Mouse (Mus musculus) CH12.LX (cell line): ENCODE measurements at regions not wholly inside any gene's neighbourhood (a gene's known extent, or its start where the extent isn't known, plus 50 kb on each side); places are given as distances from the start of the nearest gene placed in this dataset.

Experiments used
- DNase-seq: peaks from one replicate; pipeline ENCODE4 v3.0.0-alpha.2; 2013; ENCODE audit errors: extremely low read depth
- H3K27ac ChIP-seq: 2 replicates; pipeline ENCODE4 v1.5.1; 2012; ENCODE audit warnings: low read depth, mild to moderate bottlenecking, control low read depth, moderate library complexity; ENCODE audit not compliant: insufficient read depth
- H3K27me3 ChIP-seq: replicated peaks from 2 replicates; pipeline ENCODE3; 2012; ENCODE audit warnings: inconsistent platforms
- H3K36me3 ChIP-seq, 2 experiments: replicated peaks in 1 of 2; 2 replicates each; pipeline versions ENCODE3 to v1.6.1; 2012; ENCODE audit warnings: inconsistent platforms in 1 of 2, low read length in 1 of 2, mild to moderate bottlenecking in 1 of 2, mixed read lengths in 1 of 2, moderate library complexity in 1 of 2; ENCODE audit not compliant: control insufficient read depth in 1 of 2, insufficient read depth in 1 of 2
- H3K4me1 ChIP-seq, 2 experiments: 2 replicates each; pipeline ENCODE4 v1.6.1; 2012; ENCODE audit warnings: inconsistent platforms in 1 of 2, moderate library complexity in 1 of 2; ENCODE audit not compliant: insufficient read depth in 2 of 2, control insufficient read depth in 1 of 2
- H3K4me2 ChIP-seq: 2 replicates; pipeline ENCODE4 v1.6.1; 2012; ENCODE audit warnings: low read depth, mild to moderate bottlenecking, control low read depth; ENCODE audit not compliant: poor library complexity, insufficient read depth, severe bottlenecking
- H3K4me3 ChIP-seq, 3 experiments: fragments of 150-350 bp in 1 of 3; sonication (generic) in 1 of 3; replicated peaks in 1 of 3; 2 replicates each; pipeline versions ENCODE3 to v1.5.1; 2011 to 2012; ENCODE audit warnings: low read depth in 2 of 3, low read length in 2 of 3, mild to moderate bottlenecking in 2 of 3, moderate library complexity in 2 of 3, control low read depth in 1 of 3, improper control_type of control experiment in 1 of 3, inconsistent platforms in 1 of 3, mixed read lengths in 1 of 3; ENCODE audit not compliant: poor library complexity in 1 of 3
- H3K79me2 ChIP-seq: replicated peaks from 2 replicates; pipeline ENCODE4 v1.6.1; 2012; ENCODE audit warnings: mild to moderate bottlenecking, moderate library complexity; ENCODE audit not compliant: control insufficient read depth, poor library complexity, insufficient read depth, severe bottlenecking; ENCODE audit errors: extremely low read depth
- H3K9ac ChIP-seq: 2 replicates; pipeline ENCODE4 v1.6.1; 2012; ENCODE audit warnings: low read depth, mild to moderate bottlenecking, control low read depth, moderate library complexity; ENCODE audit not compliant: insufficient read depth
- H3K9me3 ChIP-seq: replicated peaks from 2 replicates; pipeline ENCODE3; 2012; ENCODE audit warnings: low read length, inconsistent platforms, mixed read lengths
- BHLHE40 ChIP-seq: IDR thresholded peaks from 2 replicates; pipeline ENCODE4 v1.6.1; 2011; ENCODE audit warnings: mild to moderate bottlenecking, low read depth, low read length, improper control_type of control experiment
- CHD1 ChIP-seq: IDR thresholded peaks from 2 replicates; pipeline ENCODE4 v1.6.1; 2012; ENCODE audit warnings: low read depth, low read length, improper control_type of control experiment, inconsistent platforms
- CHD2 ChIP-seq: IDR thresholded peaks from 2 replicates; pipeline ENCODE4 v1.6.1; 2011; ENCODE audit warnings: low read length, improper control_type of control experiment
- E2F4 ChIP-seq: IDR thresholded peaks from 2 replicates; pipeline ENCODE4 v1.6.1; 2011; ENCODE audit warnings: low read depth, low read length, improper control_type of control experiment; ENCODE audit not compliant: insufficient replicate concordance
- ELF1 ChIP-seq: IDR thresholded peaks from 2 replicates; pipeline ENCODE4 v1.6.1; 2014; ENCODE audit warnings: low read depth, mild to moderate bottlenecking, inconsistent platforms, low read length, improper control_type of control experiment
- EP300 ChIP-seq: IDR thresholded peaks from 2 replicates; pipeline ENCODE4 v1.6.1; 2011; ENCODE audit warnings: low read length, improper control_type of control experiment
- ETS1 ChIP-seq: conservative IDR thresholded peaks from 2 replicates; pipeline ENCODE4 v1.6.1; 2012; ENCODE audit warnings: low read depth, mild to moderate bottlenecking, inconsistent platforms, low read length, improper control_type of control experiment, moderate library complexity
- JUN ChIP-seq: IDR thresholded peaks from 2 replicates; pipeline ENCODE4 v1.6.1; 2011; ENCODE audit warnings: low read depth, mild to moderate bottlenecking, low read length, improper control_type of control experiment, moderate library complexity; ENCODE audit not compliant: insufficient read depth
- JUND ChIP-seq: conservative IDR thresholded peaks from 2 replicates; pipeline ENCODE4 v1.6.1; 2011; ENCODE audit warnings: low read depth, low read length, improper control_type of control experiment
- KAT2A ChIP-seq: IDR thresholded peaks from 2 replicates; pipeline ENCODE4 v1.6.1; 2012; ENCODE audit warnings: low read length, improper control_type of control experiment, inconsistent platforms; ENCODE audit not compliant: insufficient replicate concordance
- MAZ ChIP-seq: IDR thresholded peaks from 2 replicates; pipeline ENCODE4 v1.6.1; 2012; ENCODE audit warnings: low read depth, mild to moderate bottlenecking, inconsistent platforms, low read length, improper control_type of control experiment, moderate library complexity
- MEF2A ChIP-seq: IDR thresholded peaks from 2 replicates; pipeline ENCODE4 v1.6.1; 2014; ENCODE audit warnings: low read depth, mild to moderate bottlenecking, inconsistent platforms, low read length, improper control_type of control experiment, borderline replicate concordance
- NRF1 ChIP-seq: IDR thresholded peaks from 2 replicates; pipeline ENCODE4 v1.6.1; 2014; ENCODE audit warnings: low read depth, mild to moderate bottlenecking, inconsistent platforms, low read length, improper control_type of control experiment, moderate library complexity
- PAX5 ChIP-seq: IDR thresholded peaks from 2 replicates; pipeline ENCODE4 v1.6.1; 2012; ENCODE audit warnings: low read length, inconsistent platforms, mixed read lengths
- POLR2AphosphoS2 ChIP-seq: IDR thresholded peaks from 2 replicates; pipeline ENCODE4 v1.6.1; 2011; ENCODE audit warnings: low read depth, low read length, improper control_type of control experiment
- RCOR1 ChIP-seq: conservative IDR thresholded peaks from 2 replicates; pipeline ENCODE4 v1.6.1; 2012; ENCODE audit warnings: low read depth, mild to moderate bottlenecking, inconsistent platforms, low read length, improper control_type of control experiment
- SIN3A ChIP-seq: IDR thresholded peaks from 2 replicates; pipeline ENCODE4 v1.6.1; 2012; ENCODE audit warnings: low read length, improper control_type of control experiment, inconsistent platforms
- TBP ChIP-seq: conservative IDR thresholded peaks from 2 replicates; pipeline ENCODE4 v1.6.1; 2011; ENCODE audit warnings: low read depth, low read length, improper control_type of control experiment
- TCF12 ChIP-seq: IDR thresholded peaks from 2 replicates; pipeline ENCODE4 v1.6.1; 2014; ENCODE audit warnings: low read depth, mild to moderate bottlenecking, inconsistent platforms, low read length, improper control_type of control experiment
- UBTF ChIP-seq: IDR thresholded peaks from 2 replicates; pipeline ENCODE4 v1.6.1; 2012; ENCODE audit warnings: low read depth, mild to moderate bottlenecking, inconsistent platforms, low read length, improper control_type of control experiment, moderate library complexity
- USF1 ChIP-seq: IDR thresholded peaks from 2 replicates; pipeline ENCODE4 v1.6.1; 2014; ENCODE audit warnings: low read depth, mild to moderate bottlenecking, inconsistent platforms, low read length, improper control_type of control experiment
- USF2 ChIP-seq: conservative IDR thresholded peaks from 2 replicates; pipeline ENCODE4 v1.6.1; 2011; ENCODE audit warnings: low read depth, low read length, improper control_type of control experiment
- ZKSCAN1 ChIP-seq: IDR thresholded peaks from 2 replicates; pipeline ENCODE4 v1.6.1; 2012; ENCODE audit warnings: low read depth, inconsistent platforms, low read length, improper control_type of control experiment, borderline replicate concordance
- ZMIZ1 ChIP-seq: IDR thresholded peaks from 2 replicates; pipeline ENCODE4 v1.6.1; 2012; ENCODE audit warnings: low read depth, mild to moderate bottlenecking, inconsistent platforms, low read length, improper control_type of control experiment
- ZNF384 ChIP-seq: IDR thresholded peaks from 2 replicates; pipeline ENCODE4 v1.6.1; 2012; ENCODE audit warnings: low read depth, low read length, improper control_type of control experiment, inconsistent platforms
- dilution Hi-C: fragments of 300-500 bp; cut with MboI; formaldehyde crosslinking; loops from 2 replicates; pipeline ENCODE4 v1.14.3; 2020; ENCODE audit warnings: low sequenced_read_pairs; ENCODE audit not compliant: extremely low pct_unique_long_range_greater_than_20kb, extremely low pct_ligation_motif_present
- in situ Hi-C: fragments of 300-500 bp; cut with MboI; formaldehyde crosslinking; loops from 3 replicates; pipeline ENCODE4 v1.14.3; 2019; ENCODE audit warnings: low sequenced_read_pairs, low pct_ligation_motif_present, low pct_unique_long_range_greater_than_20kb, mixed read lengths

- Histone ChIP-seq H3K4me2 (no peak overlapping the region), H3K4me1 (no peaks in the 10 kb centered on the region), H3K36me3 (no peaks in the 10 kb centered on the region), H3K4me3 (no peak overlapping the region), H3K9ac (no peak overlapping the region), H3K9me3 (peaks cover 22% of the 10 kb centered on the region), H3K79me2 (no peaks in the 10 kb centered on the region), H3K27me3 (no peaks in the 10 kb centered on the region), H3K27ac (no peak overlapping the region)
- in situ Hi-C loops = no loop called here
- DNase-seq = no peak
- dilution Hi-C loops = no loop called here
- no peak for TF ChIP-seq E2F4
- TF ChIP-seq POLR2AphosphoS2 = no peak
- TF ChIP-seq PAX5 = no peak
- TF ChIP-seq JUN = no peak
- TF ChIP-seq JUND = no peak
- TF ChIP-seq MEF2A = no peak
- TF ChIP-seq UBTF = no peak
- TF ChIP-seq EP300 = no peak
- TF ChIP-seq MAZ = no peak
- TF ChIP-seq ZKSCAN1 = no peak
- TF ChIP-seq ZNF384 = no peak
- TF ChIP-seq NRF1 = no peak
These were observed 212.9 kb downstream of the Emp1 start for GRCm38 (mm10) chr6:135575294-135575693.

- H3K9ac ChIP-seq = no peak overlapping the region
- dilution Hi-C loops = no loop called here
- in situ Hi-C loops = no loop called here
These were observed 216.4 kb downstream of the Emp1 start for GRCm38 (mm10) chr6:135578728-135579127.

GRCm38 (mm10) chr6:135582567-135582966 is 220.2 kb downstream of the Emp1 start:
- dilution Hi-C loops = no loop called here
- TF ChIP-seq ELF1 (no peak), ZMIZ1 (no peak), POLR2AphosphoS2 (no peak), ZNF384 (no peak), BHLHE40 (no peak), KAT2A (no peak), TCF12 (no peak), MEF2A (no peak), JUN (no peak), ETS1 (no peak), EP300 (no peak), RCOR1 (no peak), CHD2 (no peak), NRF1 (no peak), JUND (no peak), USF2 (no peak), CHD1 (no peak), ZKSCAN1 (no peak), USF1 (no peak)

More at GRCm38 (mm10) chr6:135578728-135579127, 216.4 kb downstream of the Emp1 start:
- peaks cover 27% of the 10 kb centered on the region for H3K9me3 ChIP-seq
- no peak for DNase-seq
- no peaks in the 10 kb centered on the region for H3K36me3 ChIP-seq
- no peak overlapping the region for H3K4me3 ChIP-seq
- H3K79me2 ChIP-seq = no peaks in the 10 kb centered on the region
- no peak overlapping the region for H3K4me2 ChIP-seq
- no peak overlapping the region for H3K27ac ChIP-seq
- no peaks in the 10 kb centered on the region for H3K27me3 ChIP-seq
- no peak for TF ChIP-seq ZKSCAN1
- TF ChIP-seq JUN = no peak
- no peak for TF ChIP-seq SIN3A
- TF ChIP-seq TBP = no peak
- no peak for TF ChIP-seq CHD2
- no peak for TF ChIP-seq JUND
- H3K4me1 ChIP-seq = no peaks in the 10 kb centered on the region

More at GRCm38 (mm10) chr6:135582567-135582966, 220.2 kb downstream of the Emp1 start:
- DNase-seq = no peak
- Histone ChIP-seq H3K4me1 (no peaks in the 10 kb centered on the region), H3K36me3 (no peaks in the 10 kb centered on the region), H3K27me3 (no peaks in the 10 kb centered on the region), H3K9ac (no peak overlapping the region), H3K27ac (no peak overlapping the region), H3K4me3 (no peak overlapping the region), H3K9me3 (peaks cover 33% of the 10 kb centered on the region), H3K79me2 (no peaks in the 10 kb centered on the region), H3K4me2 (no peak overlapping the region)
- in situ Hi-C loops = no loop called here
